Mouse (Mus musculus): ENCODE data around the gene Olfr593. TPM values are rescaled to one million over a fixed set of nuclear protein-coding genes. Genes with fewer than 3 reads are reported as not detected.

The Olfr593 gene
- not detected for polyA plus RNA-seq (2017; shearing (Covaris generic))

DNA sequence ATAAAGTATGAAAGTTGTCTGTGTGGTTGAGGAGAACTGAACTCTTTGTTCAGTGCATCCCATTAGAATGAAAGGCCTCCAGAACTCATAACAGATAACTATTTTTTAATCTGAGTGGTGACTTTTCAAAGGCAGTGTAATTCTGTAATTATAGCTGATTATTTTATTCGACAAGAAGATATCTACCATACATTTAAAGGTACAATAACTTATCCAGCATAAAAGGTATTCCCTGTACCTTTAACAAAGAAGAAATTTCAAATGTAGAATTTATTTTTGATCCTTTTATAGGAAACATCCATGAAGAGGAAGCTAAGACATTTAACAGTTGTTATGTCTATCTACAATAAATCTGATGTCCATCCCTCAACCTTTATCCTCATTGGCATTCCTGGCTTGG is at the start of gene Olfr593:
Gene Olfr593 (plus strand): TSS at position 301 of the 400 bp plus-strand sequence.

DNA sequence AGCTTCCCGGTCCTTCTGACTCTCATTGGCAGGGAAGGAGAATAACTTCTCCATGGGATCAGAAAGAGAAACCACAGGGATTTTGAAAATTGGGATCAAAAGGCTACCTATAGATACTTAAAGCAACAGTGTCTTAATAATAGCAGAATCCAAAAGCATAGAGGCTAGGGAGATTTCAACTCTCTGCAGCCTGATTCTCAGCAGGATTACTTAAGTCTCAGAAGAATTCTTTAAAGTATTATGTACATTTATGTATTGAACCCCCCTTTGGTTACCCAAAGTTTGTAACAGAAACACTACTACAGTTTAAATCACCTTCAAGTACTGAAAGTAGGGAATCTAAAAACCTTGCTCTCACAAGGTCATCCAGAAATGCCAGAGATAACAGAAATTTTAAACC is 33.4 kb upstream of the Olfr593 start, which contains the start of gene Olfr591:
Gene Olfr591 (minus strand): TSS at position 101 of the 400 bp plus-strand sequence.

DNA sequence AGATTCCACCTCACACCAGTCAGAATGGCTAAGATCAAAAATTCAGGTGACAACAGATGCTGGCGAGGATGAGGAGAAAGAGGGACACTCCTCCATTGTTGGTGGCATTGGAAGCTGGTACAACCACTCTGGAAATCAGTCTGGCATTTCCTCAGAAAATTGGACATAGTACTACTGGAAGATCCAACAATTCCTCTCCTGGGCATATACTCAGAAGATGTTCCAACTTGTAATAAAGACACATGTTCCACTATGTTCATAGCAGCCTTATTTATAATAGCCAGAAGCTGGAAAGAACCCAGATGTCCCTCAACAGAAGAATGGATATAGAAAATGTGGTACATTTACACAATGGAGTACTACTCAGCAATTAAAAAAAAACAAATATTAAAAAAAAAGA is 27.2 kb upstream of the Olfr593 start, which contains the start of gene Olfr592:
Gene Olfr592 (plus strand): TSS at position 301 of the 400 bp plus-strand sequence.

DNA sequence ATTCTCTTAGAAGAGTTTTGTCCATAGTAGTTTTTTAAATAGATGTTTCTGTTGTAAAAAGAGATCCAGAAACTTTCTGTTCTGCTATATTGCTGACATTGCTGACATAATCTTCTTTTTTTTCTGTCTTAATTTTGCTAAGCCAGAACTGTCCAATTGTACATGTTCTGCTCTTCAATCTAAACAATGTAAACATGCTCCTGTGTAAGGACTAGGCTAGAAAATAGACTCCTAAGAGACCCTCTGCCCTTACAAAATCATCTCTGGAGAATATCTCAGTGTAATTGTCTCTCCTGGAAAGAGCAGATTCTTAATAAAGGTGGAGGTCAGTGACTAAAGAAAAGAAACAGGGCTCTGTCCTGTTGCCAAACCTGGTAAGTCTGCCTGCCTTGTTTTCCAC is 5.0 kb downstream of the Olfr593 start, which contains the start of gene Olfr594:
Gene Olfr594 (plus strand): TSS at position 301 of the 400 bp plus-strand sequence.

DNA sequence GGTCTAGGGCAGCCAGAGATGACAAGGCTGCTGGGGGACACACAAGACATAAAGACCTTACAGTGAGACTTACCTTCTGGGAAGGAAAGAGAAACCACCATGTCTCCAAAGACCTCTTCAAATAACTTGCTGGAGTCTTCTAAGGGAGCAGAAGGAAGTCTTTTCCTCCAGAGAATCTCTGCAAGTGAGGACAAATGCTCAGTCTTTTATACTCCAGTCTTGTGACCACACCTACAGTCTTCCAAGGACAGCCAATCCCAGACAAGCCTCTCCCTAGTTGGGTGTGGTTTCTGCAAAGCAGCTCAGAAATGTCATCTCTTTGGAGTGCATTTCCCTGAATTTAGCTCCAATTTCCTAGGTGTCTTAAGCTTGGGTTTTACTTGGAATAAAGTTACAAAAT is 40.7 kb downstream of the Olfr593 start, which contains the start of gene Usp17ld:
Gene Usp17ld (minus strand): TSS at position 101 of the 400 bp plus-strand sequence.

Other genes starting within 250 kb of the Olfr593 start
- gene Olfr576, start 249.2 kb upstream of the Olfr593 start, polyA plus RNA-seq (2017; shearing (Covaris generic)): not detected
- gene Olfr577, start 235.9 kb upstream of the Olfr593 start, polyA plus RNA-seq (2017; shearing (Covaris generic)): not detected
- gene Olfr578, start 222.5 kb upstream of the Olfr593 start, polyA plus RNA-seq (2017; shearing (Covaris generic)): not detected
- gene Olfr582, start 173.8 kb upstream of the Olfr593 start, polyA plus RNA-seq (2017; shearing (Covaris generic)): not detected
- not detected for gene Olfr583, start 160.6 kb upstream of the Olfr593 start, polyA plus RNA-seq (2017; shearing (Covaris generic))
- not detected for gene Olfr584, start 130.0 kb upstream of the Olfr593 start, polyA plus RNA-seq (2017; shearing (Covaris generic))
- not detected for gene Olfr585, start 114.1 kb upstream of the Olfr593 start, polyA plus RNA-seq (2017; shearing (Covaris generic))
- not detected for gene Olfr586, start 86.2 kb upstream of the Olfr593 start, polyA plus RNA-seq (2017; shearing (Covaris generic))
- not detected for gene Olfr588-ps1, start 71.0 kb upstream of the Olfr593 start, polyA plus RNA-seq (2017; shearing (Covaris generic))
- not detected for gene Olfr589, start 55.5 kb upstream of the Olfr593 start, polyA plus RNA-seq (2017; shearing (Covaris generic))
- gene Olfr591, start 33.5 kb upstream of the Olfr593 start, polyA plus RNA-seq (2017; shearing (Covaris generic)): 0.11 TPM
- 0.06 TPM for gene Olfr592, start 27.1 kb upstream of the Olfr593 start, polyA plus RNA-seq (2017; shearing (Covaris generic))
- gene Olfr594, start 5.1 kb downstream of the Olfr593 start, polyA plus RNA-seq (2017; shearing (Covaris generic)): 0.12 TPM
- not detected for gene Usp17ld, start 40.6 kb downstream of the Olfr593 start, polyA plus RNA-seq (2017; shearing (Covaris generic))
- 0.27 TPM for gene Olfr596, start 93.8 kb downstream of the Olfr593 start, polyA plus RNA-seq (2017; shearing (Covaris generic))
- not detected for gene Olfr597, start 104.5 kb downstream of the Olfr593 start, polyA plus RNA-seq (2017; shearing (Covaris generic))
- not detected for gene Olfr598, start 111.7 kb downstream of the Olfr593 start, polyA plus RNA-seq (2017; shearing (Covaris generic))
- not detected for gene Olfr599, start 124.1 kb downstream of the Olfr593 start, polyA plus RNA-seq (2017; shearing (Covaris generic))
- not detected for gene Olfr600, start 137.8 kb downstream of the Olfr593 start, polyA plus RNA-seq (2017; shearing (Covaris generic))
- not detected for gene Olfr601, start 150.8 kb downstream of the Olfr593 start, polyA plus RNA-seq (2017; shearing (Covaris generic))
- gene Olfr603, start 174.3 kb downstream of the Olfr593 start, polyA plus RNA-seq (2017; shearing (Covaris generic)): not detected
- gene Usp17lc, start 203.2 kb downstream of the Olfr593 start, polyA plus RNA-seq (2017; shearing (Covaris generic)): not detected
- gene Olfr605, start 233.6 kb downstream of the Olfr593 start, polyA plus RNA-seq (2017; shearing (Covaris generic)): not detected
- not detected for gene Olfr606, start 237.2 kb downstream of the Olfr593 start, polyA plus RNA-seq (2017; shearing (Covaris generic))